Mouse (Mus musculus): ENCODE data around the gene Igsf21. TPM values are rescaled to one million over a fixed set of nuclear protein-coding genes. Genes with fewer than 3 reads are reported as not detected.

Gene Igsf21
- polyA plus RNA-seq, 1 experiment from 2014 or later = 55.7 TPM

DNA sequence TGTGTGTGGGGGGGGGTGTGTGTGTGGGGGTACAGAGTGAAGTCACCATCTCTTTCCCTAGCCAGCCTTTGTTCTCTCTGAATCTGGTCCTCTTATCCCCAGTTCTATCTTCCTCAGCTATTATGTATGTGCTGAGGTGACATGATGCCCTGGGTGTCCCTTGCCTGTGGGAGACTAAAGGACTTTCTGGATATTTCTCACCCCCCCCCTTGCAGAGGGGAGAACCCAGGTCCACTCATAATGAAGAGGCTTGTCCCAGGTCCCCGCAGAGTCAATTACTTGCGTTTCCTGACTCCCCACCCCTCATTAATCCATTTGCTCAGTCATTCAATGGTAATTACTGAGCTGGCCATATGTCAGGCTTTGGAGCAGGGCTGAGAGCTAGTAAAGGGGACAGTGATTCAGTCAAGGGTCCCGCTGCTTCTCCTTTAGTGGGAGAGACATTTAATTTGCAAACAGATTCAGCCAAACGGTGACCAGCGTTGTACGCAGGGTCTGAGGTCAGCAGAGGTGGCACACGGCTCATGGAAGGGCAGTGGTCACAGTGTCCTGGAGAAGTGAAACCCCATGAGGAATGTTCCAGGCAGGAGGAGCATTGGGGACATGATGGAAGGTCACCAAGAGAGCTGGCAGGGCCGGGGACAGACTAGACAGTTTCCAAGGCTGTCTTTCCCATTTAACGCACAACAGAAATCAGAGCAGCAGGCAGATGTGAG lies 217.1 kb downstream of the Igsf21 start:
- Histone ChIP-seq H3K9me3 (no peaks in the 10 kb centered on the region), H3K9ac (0 out of 2 replicates have a peak overlapping the region, but pooled peaks have one; percentile 32), H3K36me3 (peaks cover 8% of the 10 kb centered on the region; the same call in 1 of the 2 replicates), H3K27me3 (no peaks in the 10 kb centered on the region; the same call in 1 of the 2 replicates), H3K4me3 (no peak overlapping the region), H3K4me1 (replicated peaks) (peaks cover 24% of the 10 kb centered on the region), H3K27ac (replicated peaks) (peak overlapping the region; percentile 74), H3K4me2 (no peak overlapping the region)
- WGBS = 13% methylated on average over 9 of the region's 9 CpGs
- peak; percentile 45; the same call in 1 of the 2 replicates for ATAC-seq (ENCODE audit: low read depth)

DNA sequence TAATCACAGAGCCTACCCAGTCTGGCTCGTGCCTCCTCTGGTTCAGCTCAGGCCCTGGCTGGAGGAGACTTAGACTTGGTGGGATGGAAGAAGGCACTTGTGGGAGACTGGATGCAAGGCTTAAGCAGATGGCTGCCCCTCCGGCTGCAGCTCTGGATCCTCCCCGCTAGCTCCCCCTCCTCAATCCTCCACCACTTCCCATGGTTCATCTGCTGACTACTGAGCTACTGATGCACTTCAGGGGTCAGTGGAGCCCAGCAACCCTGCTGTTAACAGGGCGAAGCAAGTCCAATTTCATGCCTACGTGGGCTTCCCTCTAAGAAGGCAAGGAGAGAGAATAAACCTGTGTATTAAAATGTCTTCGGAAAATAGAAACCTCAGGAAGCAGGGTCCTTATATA lies 222.8 kb downstream of the Igsf21 start:
- H3K4me2 ChIP-seq = no peak overlapping the region
- WGBS = 56% methylated on average over 6 of the region's 6 CpGs
- ATAC-seq (ENCODE audit: low read depth) = no peak
- H3K9me3 ChIP-seq = no peaks in the 10 kb centered on the region
- H3K27ac ChIP-seq (replicated peaks) = peak overlapping the region; percentile 49
- peaks cover 7% of the 10 kb centered on the region for H3K4me1 ChIP-seq (replicated peaks)
- no peak overlapping the region for H3K9ac ChIP-seq
- H3K4me3 ChIP-seq = no peak overlapping the region
- H3K27me3 ChIP-seq = no peaks in the 10 kb centered on the region
- H3K36me3 ChIP-seq = peaks cover 8% of the 10 kb centered on the region; the same call in 1 of the 2 replicates

DNA sequence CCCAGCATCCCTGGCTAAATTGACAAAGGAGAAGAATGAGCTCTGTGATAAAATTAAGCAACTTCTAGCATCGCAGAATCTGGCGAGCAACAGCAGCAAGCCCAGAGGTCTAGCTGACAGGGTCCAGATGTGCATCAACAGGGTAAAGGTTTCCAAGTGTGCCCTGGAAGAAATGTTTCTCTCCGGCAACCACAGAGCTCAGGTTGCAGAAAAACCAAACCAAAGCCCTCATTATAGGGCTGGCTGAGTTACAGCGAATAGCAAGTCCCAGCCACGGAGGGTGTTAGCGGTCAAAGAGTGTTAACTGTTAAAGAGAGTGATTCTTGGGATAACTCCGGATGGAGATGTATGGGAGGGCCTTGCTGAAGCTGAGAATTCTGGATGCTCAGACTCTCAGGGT lies 230.7 kb downstream of the Igsf21 start:
- Histone ChIP-seq H3K4me1 (replicated peaks) (peaks cover 6% of the 10 kb centered on the region; the same call in 1 of the 2 replicates), H3K9ac (no peak overlapping the region), H3K27me3 (no peaks in the 10 kb centered on the region; the same call in 1 of the 2 replicates), H3K36me3 (no peaks in the 10 kb centered on the region), H3K27ac (replicated peaks) (no peak overlapping the region), H3K4me3 (no peak overlapping the region), H3K4me2 (no peak overlapping the region), H3K9me3 (no peaks in the 10 kb centered on the region)
- no peak for ATAC-seq (ENCODE audit: low read depth)
- WGBS = 69% methylated on average over 7 of the region's 7 CpGs

DNA sequence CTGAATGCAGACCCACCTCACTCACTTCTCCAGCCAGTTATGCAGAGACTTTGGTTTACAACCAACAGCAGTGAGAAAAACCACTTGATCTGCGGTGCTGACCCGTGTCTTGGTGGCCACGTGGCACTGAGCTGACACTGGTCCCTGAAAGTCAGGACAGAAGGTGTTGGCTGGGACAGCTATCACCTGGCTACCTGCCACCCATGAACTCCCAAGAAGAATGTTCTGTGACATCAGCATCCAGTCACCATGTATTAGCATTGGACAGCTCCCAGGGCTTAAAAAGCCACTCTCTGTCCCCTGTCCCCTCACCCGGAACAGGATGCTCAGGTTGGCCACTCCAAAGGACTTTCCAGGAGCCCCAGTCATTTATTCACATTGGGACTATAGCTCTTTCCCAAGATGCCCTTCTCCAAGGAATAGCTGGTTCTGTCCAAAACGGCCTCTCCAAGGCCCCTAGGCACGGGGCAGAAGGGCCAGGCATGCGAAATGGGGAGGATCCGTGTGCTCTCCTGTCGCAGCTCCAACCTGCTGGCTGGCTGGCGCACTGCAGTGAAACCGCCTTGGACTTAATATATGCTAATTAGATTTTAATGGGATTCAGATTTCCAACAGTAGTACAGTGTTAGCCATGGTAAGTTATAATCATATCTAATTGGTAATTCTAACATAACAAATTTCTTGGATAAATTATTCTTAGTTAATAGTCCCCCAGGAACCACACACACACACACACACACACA lies 235.7 kb downstream of the Igsf21 start:
- Histone ChIP-seq H3K9me3 (no peaks in the 10 kb centered on the region), H3K4me3 (no peak overlapping the region), H3K27ac (replicated peaks) (no peak overlapping the region), H3K4me2 (no peak overlapping the region), H3K36me3 (no peaks in the 10 kb centered on the region), H3K27me3 (peaks cover 15% of the 10 kb centered on the region), H3K4me1 (replicated peaks) (peaks cover 13% of the 10 kb centered on the region; the same call in 1 of the 2 replicates), H3K9ac (no peak overlapping the region)
- ATAC-seq (ENCODE audit: low read depth) = peak; percentile 84; the same call in 1 of the 2 replicates
- 55% methylated on average over 11 of the region's 11 CpGs for WGBS

DNA sequence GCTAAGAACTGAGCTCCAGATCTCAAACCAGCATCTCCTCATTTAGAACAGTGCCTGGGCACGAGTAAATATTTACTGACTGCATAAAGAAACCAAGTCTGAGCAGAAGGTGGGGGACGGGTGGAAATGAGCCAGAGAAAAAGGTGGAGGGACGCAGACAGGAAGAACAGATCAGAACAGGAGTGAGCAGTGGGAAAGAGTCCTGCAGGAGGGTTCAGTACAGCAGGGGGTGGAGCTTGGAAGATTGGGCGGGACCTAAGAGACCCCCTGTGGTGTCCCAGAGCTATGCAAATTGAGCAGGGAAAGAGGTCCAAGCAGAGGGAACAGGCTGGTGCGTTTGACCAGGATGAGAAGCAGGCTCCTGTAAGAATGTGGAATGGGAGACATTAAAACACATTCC lies 241.7 kb downstream of the Igsf21 start:
- ATAC-seq (ENCODE audit: low read depth) = no peak
- Histone ChIP-seq H3K27ac (replicated peaks) (no peak overlapping the region), H3K9ac (0 out of 2 replicates have a peak overlapping the region, but pooled peaks have one; percentile 14), H3K27me3 (peaks cover 56% of the 10 kb centered on the region), H3K4me3 (no peak overlapping the region; the same call in 1 of the 2 replicates), H3K4me2 (peak overlapping the region; percentile 45), H3K4me1 (replicated peaks) (peaks cover 44% of the 10 kb centered on the region), H3K36me3 (no peaks in the 10 kb centered on the region), H3K9me3 (no peaks in the 10 kb centered on the region)
- WGBS = 23% methylated on average over 5 of the region's 5 CpGs

DNA sequence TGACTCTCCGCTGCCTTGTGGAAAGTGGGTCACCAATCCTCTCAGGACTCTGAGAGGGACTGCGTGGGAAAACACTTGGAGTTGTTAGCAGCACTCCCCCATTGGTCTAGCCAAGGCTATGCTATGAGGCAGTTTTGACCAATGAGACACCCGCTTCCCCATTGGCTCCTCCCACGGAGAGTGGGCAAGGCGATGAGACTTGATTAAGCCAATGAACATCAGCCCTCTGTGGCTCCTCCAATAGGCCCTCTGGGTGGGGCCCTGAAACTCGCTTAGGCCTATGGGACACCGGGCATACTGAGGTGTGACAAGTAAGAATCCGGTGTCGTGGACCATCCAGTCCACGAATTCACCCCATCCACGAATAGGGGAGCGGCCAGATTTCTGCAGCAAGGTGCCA lies 242.4 kb downstream of the Igsf21 start:
- H3K27me3 ChIP-seq = peaks cover 57% of the 10 kb centered on the region
- peaks cover 44% of the 10 kb centered on the region for H3K4me1 ChIP-seq (replicated peaks)
- WGBS = 14% methylated on average over 12 of the region's 12 CpGs
- peak overlapping the region; percentile 14; the same call in 1 of the 2 replicates for H3K9ac ChIP-seq
- peak overlapping the region; percentile 45 for H3K4me2 ChIP-seq
- ATAC-seq (ENCODE audit: low read depth) = peak; percentile 60
- H3K4me3 ChIP-seq = peak overlapping the region; percentile 16; the same call in 1 of the 2 replicates
- H3K36me3 ChIP-seq = no peaks in the 10 kb centered on the region
- H3K9me3 ChIP-seq = no peaks in the 10 kb centered on the region
- no peak overlapping the region for H3K27ac ChIP-seq (replicated peaks)

DNA sequence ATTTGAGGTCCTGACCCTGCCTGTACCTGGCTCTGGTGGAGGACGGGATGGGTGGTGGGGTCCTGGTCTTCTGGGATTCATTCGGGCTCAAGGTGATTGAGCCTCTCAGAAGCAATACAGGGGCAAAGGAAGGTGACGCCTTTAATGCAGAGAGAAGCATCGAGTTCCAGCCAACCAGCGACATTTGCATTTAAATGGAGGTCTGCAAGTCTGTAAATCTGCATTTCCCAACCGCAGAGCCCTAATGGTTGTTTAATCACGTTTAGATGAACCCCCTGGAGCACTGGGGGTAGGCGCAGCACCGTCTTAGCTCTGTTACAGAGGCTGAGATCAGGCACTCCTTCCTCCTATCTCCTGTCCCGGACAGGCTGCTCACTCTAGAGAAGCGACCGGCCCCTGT lies 244.5 kb downstream of the Igsf21 start:
- Histone ChIP-seq H3K27ac (replicated peaks) (peak overlapping the region; percentile 65), H3K4me3 (no peak overlapping the region), H3K4me1 (replicated peaks) (peaks cover 48% of the 10 kb centered on the region), H3K27me3 (peaks cover 57% of the 10 kb centered on the region), H3K9me3 (no peaks in the 10 kb centered on the region), H3K9ac (peak overlapping the region; percentile 41; the same call in 1 of the 2 replicates), H3K4me2 (0 out of 2 replicates have a peak overlapping the region, but pooled peaks have one; percentile 18), H3K36me3 (no peaks in the 10 kb centered on the region)
- ATAC-seq (ENCODE audit: low read depth) = no peak
- 4% methylated on average over 12 of the region's 12 CpGs for WGBS

DNA sequence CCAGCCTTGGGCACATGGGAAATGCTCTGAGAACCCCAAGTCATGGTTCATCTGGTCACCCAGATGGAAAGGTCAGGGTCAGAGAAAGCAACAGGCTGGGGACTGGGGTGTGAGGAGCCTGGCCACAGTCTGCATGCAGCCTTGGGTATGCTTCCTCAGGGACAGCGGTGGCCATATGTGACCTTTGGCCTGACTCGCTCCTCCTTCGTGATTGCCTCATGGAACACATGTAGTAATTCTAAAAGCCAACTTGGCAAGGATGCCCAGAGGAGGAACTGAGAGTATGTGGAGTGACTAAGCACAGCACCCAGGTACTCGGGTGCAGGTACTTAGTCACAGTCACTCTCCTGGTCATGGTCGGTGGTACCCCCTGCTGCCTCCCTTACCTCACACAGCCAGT lies 245.7 kb downstream of the Igsf21 start:
- H3K27me3 ChIP-seq = peaks cover 52% of the 10 kb centered on the region
- no peak for ATAC-seq (ENCODE audit: low read depth)

DNA sequence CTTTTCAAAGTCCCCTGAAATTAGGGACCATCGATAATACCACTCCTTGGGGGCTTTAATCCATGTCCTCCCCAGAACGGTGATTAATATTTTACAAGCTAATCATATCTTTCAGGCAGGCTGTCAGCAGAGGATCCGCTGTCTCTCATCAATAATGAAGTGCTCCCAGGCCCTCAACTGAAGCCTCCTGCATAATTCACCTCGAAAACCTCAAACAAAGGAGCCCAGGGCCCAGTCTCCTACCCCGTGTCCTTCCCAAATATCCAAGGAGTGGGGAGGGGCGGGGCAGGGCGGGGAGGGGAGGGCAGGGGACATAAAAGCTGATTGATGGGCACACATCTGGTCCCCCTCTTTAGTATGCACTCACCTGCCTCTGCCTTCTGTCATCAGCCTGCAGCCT lies 247.6 kb downstream of the Igsf21 start:
- peaks cover 44% of the 10 kb centered on the region for H3K4me1 ChIP-seq (replicated peaks)
- H3K27me3 ChIP-seq = peaks cover 36% of the 10 kb centered on the region
- ATAC-seq (ENCODE audit: low read depth) = no peak
- 28% methylated on average over 7 of the region's 7 CpGs for WGBS
- no peak overlapping the region for H3K9ac ChIP-seq
- no peak overlapping the region for H3K4me3 ChIP-seq
- no peaks in the 10 kb centered on the region for H3K9me3 ChIP-seq
- peak overlapping the region; percentile 49; the same call in 1 of the 2 replicates for H3K27ac ChIP-seq (replicated peaks)
- H3K36me3 ChIP-seq = no peaks in the 10 kb centered on the region
- H3K4me2 ChIP-seq = no peak overlapping the region

More for the DNA sequence above, 245.7 kb downstream of the Igsf21 start:
- Histone ChIP-seq H3K4me2 (no peak overlapping the region), H3K27ac (replicated peaks) (no peak overlapping the region), H3K4me3 (no peak overlapping the region), H3K36me3 (no peaks in the 10 kb centered on the region), H3K4me1 (replicated peaks) (peaks cover 46% of the 10 kb centered on the region), H3K9ac (no peak overlapping the region), H3K9me3 (no peaks in the 10 kb centered on the region)
- 83% methylated on average over 5 of the region's 5 CpGs for WGBS

DNA sequence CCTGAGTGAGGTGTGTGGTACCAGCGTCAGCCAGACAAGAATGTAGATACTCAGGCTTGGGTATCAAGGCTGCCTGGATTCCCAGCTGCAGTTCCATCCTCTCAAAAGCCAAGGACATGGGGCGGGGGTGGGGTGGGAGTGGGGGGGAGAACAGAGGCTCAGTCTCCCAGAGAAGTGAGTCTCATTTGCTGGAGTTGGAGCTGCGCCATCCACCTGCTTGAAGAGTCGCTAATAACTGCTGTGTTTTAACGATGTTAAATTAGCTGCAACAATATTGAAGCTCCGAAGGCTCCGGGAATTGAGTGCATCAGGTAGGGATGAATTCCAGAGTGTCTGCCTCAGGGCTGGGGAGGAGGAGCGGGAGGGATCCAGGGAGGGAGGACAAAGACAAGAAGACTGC lies 250.9 kb downstream of the Igsf21 start:
- WGBS = 47% methylated on average over 8 of the region's 8 CpGs
- Histone ChIP-seq H3K4me1 (replicated peaks) (peaks cover 26% of the 10 kb centered on the region), H3K4me2 (no peak overlapping the region), H3K36me3 (no peaks in the 10 kb centered on the region), H3K9me3 (no peaks in the 10 kb centered on the region), H3K9ac (no peak overlapping the region), H3K27ac (replicated peaks) (peak overlapping the region; percentile 28; the same call in 1 of the 2 replicates), H3K4me3 (no peak overlapping the region), H3K27me3 (peaks cover 14% of the 10 kb centered on the region)
- ATAC-seq (ENCODE audit: low read depth) = 0 out of 2 replicates have a peak, but pooled peaks have one; percentile 43

DNA sequence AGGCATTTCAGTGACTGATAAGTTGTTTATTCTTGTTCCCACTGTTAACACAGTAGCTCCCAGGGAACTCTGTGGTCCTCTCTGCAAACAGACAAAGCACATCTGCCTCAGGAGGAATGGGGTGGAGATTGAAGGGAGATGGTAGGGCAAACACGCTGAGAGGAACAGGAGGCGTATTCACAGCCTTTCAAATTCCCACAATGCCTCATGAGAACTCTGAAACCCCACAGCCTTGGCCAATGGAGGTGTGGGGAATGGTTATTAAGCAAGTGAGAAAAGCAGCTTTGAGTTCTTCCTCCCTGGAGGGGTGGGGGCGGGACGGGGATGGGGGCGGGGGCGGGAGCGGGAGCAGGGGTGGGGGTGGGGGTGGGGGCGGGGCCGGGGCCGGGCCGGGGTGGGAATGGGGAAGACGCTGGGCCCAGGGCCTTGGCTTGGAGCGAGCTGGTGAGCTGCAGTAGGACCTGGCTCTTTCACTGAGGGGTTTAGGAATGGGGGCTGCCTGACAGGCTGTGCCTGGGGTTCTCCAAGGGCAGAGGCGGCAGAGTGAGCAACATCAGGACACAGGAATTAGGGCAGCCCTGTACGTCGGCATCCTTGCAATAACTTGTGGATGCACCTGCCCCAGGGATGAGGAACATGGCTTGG lies 253.4 kb downstream of the Igsf21 start:
- 10% methylated on average over 11 of the region's 16 CpGs for WGBS
- H3K27ac ChIP-seq (replicated peaks) = peak overlapping the region; percentile 28; the same call in 1 of the 2 replicates
- no peaks in the 10 kb centered on the region for H3K9me3 ChIP-seq
- no peaks in the 10 kb centered on the region for H3K36me3 ChIP-seq
- H3K4me1 ChIP-seq (replicated peaks) = peaks cover 22% of the 10 kb centered on the region
- no peak overlapping the region for H3K9ac ChIP-seq
- peak overlapping the region; percentile 16; the same call in 1 of the 2 replicates for H3K4me2 ChIP-seq
- peak; percentile 32; the same call in 1 of the 2 replicates for ATAC-seq (ENCODE audit: low read depth)
- H3K4me3 ChIP-seq = no peak overlapping the region
- no peaks in the 10 kb centered on the region; the same call in 1 of the 2 replicates for H3K27me3 ChIP-seq
